Mouse (Mus musculus) neutrophil, adult 5-6 weeks (primary cell): Measurements from ENCODE around the gene Cela2a. TPM values are rescaled to one million over a fixed set of nuclear protein-coding genes. Genes with fewer than 3 reads are reported as not detected.

Experiments used
- ATAC-seq: fragments of 151-379, 151-347 bp; 2 replicates; pipeline ENCODE4 v1.8.0; 2017; ENCODE audit warnings: mild to moderate bottlenecking, moderate TSS enrichment; ENCODE audit not compliant: insufficient number of reproducible peaks, poor library complexity, low FRiP score, severe bottlenecking; ENCODE audit errors: extremely low read depth
- total RNA-seq: library from RNA; stranded (forward); fragments of 200-1000 nt; gene quantifications from 2 replicates; pipeline ENCODE4 v1.2.3, GENCODE M21; 2017

Cela2a gene
- not detected in 2 replicates for total RNA-seq

DNA sequence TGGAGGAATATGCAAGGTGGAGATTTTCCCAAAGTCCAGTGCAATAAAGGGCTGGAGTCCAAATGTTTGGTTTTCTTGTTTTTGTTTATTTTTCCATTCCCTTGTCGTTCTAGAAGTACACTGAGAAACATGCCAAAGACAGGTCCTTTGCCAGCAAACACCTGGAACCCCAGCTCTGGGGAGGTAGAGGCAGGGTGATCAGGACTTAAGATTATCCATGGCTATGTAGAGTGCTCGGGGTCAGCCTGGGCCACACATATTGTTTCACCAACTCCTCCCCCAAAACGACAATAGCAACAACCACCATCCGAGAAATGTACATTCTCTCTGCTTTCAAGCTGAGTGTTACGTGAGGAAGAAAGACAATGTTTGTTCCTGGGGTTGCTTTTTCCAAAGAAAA is at the start of gene Cela2a:
Cela2a (minus strand) TSS at position 101 of the 400 bp plus-strand sequence.
- ATAC-seq, result no peak

DNA sequence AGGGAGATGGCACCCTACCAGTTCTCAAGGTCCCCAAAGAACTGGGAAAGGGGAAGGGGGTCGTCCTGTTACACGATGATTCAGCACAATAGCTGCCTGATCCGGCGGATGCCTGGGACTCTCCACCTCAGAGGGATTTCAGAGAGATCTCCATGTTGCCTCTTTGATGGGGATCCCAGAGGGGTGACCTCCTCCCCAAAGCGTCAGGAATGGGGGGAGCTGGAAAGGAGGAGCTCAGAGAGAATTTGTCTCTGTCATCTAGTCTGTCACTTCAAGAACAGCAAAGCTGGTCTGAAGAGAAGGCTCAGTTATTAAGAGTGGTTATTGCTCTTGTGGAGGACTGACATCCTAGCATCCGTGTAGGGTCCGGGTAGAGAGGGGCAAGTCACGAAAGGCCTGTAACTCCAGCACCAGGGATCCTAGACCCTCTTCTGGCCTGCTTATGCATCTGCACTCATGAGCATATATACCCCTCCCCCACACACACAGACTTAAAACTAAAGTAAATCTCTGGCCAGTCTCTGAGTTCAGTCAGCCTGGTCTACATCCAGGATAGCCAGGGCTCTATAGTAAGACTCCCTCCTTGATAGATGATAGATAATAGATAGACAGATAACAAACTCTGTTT is 49.6 kb upstream of the Cela2a start:
- no peak for ATAC-seq

GRCm38 (mm10) chr4:141874601-141875460 is 48.9 kb upstream of the Cela2a start, which contains the start of gene Efhd2:
TSS of gene Efhd2 (minus strand) at chr4:141874920.
- peak; percentile 59 for ATAC-seq

DNA sequence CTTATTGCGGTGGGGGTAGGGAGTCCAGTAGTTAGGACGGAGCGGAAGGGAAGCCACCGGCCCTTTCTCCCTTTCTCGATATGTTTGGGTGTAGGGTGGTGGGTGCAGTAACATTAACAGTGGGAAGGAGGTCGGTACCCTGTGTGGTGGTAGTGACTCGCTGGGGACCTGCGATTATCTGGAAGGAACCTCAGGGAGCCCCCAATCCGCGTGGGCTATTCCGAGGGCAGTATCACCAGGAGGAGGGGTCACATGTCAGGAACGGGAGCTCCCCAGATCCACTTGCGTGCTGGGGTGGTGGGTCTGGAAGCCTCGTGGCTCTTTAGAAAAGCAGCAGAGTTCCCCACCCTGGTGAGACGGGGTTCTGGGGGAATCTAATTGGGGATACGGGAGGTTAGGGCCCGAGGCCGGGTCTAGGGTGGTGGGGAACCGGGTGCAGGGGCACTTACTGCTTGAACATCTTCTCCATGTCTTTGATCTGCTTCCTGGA is 48.2 kb upstream of the Cela2a start:
- ATAC-seq, result no peak

GRCm38 (mm10) chr4:141872977-141873376 is 47.0 kb upstream of the Cela2a start:
- ATAC-seq, result no peak

- ATAC-seq, result no peak
These were observed 45.9 kb upstream of the Cela2a start for GRCm38 (mm10) chr4:141871909-141872308.

GRCm38 (mm10) chr4:141871333-141871725 is 45.4 kb upstream of the Cela2a start:
- no peak for ATAC-seq

GRCm38 (mm10) chr4:141870666-141871332 is 44.8 kb upstream of the Cela2a start:
- ATAC-seq, result peak; percentile 55

DNA sequence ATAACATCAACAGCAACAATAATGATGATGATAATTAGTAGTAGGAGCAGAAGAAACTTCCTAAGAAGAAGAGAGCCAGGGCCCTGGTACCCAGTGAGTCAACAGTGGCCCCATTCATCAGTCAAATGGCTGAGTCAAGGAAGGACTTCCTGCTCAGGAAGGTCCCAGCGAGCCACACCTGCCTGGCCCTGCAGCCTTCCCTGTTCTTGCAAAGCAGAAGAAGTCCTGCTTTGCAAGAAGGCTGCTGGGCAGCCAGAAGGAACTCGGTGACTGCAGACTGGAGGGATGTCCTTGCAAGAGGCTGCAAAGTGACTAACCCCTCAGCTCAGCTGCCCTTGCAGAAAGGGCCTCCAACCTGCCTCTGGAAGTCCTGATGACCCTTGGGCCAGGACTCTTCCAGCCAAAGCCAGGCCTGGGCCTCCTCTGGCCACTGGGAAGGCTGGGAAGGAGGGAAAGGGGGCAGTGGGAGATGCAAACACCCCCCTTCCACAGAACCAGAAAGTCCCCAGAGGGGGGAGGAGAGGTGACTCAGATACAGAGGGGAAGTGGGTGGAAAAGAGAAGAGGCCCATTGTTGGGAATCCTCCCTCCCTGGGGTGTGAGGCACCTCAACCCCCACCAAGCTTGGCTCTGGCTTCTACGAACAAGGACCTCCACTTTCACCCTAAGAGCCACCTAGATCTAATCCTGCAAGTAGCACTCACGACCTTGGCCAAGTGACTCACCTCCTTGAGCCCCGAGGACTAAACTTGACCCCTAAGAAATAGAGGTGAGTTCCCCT is 43.7 kb upstream of the Cela2a start:
- no peak; the same call in 1 of the 2 replicates for ATAC-seq

GRCm38 (mm10) chr4:141868051-141868450 is 42.1 kb upstream of the Cela2a start:
- no peak for ATAC-seq

GRCm38 (mm10) chr4:141867498-141867897 is 41.5 kb upstream of the Cela2a start:
- ATAC-seq, result no peak

- no peak for ATAC-seq
These were observed 41.1 kb upstream of the Cela2a start for GRCm38 (mm10) chr4:141866933-141867490.

DNA sequence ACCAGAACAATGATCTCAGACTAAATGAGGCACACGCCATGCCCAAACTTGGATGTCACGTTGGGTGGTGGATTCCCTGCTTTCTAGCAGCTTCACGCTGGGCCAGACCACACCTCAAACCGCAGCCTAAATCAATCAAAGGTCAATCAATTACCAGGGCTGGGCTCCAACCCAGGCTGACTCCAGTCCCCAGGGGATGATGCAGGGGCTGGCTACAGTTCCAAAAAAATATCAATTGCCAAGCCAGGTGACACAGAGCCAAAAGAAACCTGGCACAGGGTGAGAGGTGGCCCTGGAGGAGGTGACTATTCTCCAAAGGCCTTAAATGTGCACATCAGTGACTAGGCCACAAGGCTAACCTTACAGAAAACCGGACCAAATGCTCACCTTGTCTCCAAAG is 39.6 kb upstream of the Cela2a start:
- no peak for ATAC-seq

- no peak for ATAC-seq
These were observed 39.0 kb upstream of the Cela2a start for GRCm38 (mm10) chr4:141865006-141865405.

GRCm38 (mm10) chr4:141864506-141864905 is 38.5 kb upstream of the Cela2a start:
- ATAC-seq, result no peak

DNA sequence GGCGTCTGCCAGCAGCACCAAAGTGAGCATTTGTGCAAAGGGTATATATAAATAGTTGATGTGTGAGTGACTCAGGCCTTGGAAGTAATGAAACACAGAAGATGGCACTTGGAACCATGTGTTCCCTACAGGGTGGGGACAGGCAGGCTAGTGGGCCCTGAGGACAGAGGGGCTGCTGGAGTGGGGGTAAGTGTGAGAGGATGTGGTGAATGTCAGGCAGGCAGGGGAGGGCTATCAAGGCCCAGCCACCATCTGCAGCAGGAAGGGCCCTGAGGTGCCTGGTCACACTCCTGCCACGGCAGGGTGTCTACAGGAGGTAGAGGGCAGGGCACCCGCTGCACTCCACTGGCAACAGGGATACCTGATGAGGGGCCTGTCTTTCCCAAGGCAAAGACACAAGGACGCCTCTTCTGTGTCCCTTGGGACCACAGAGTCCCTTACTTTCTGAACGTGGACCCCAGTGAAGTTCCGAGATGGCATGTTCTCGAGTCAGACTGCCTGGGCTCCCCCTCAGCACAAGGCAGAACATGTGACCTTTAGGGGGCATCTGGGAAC is 37.8 kb upstream of the Cela2a start:
- ATAC-seq, result no peak

DNA sequence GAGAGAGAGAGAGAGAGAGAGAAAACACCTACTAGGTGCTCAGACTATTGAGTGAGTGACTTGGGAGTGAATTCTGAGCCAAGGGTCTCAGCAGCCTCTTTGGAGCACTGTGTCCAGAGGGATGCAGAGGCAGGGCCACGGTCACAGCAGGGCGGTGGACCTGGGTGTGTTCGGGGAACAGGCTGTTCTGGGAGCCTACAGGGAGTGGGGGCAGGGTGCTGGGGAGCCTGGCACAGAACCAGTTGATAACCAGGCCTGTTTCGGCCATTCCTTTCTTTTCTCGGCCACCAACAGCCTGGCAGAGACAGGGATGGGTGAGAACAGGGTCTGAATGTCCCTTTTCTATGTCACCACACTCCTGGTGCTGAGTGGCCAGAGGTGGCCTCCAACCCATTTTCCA is 36.9 kb upstream of the Cela2a start:
- no peak for ATAC-seq

- no peak for ATAC-seq
These were observed 35.8 kb upstream of the Cela2a start for GRCm38 (mm10) chr4:141861591-141862295.
